Mouse (Mus musculus) olfactory bulb, adult 2 months (tissue): Measurements from ENCODE around the gene Adgrg2.

ENCODE experiments used
- CTCF ChIP-seq: fragments of 200-500 bp; IDR thresholded peaks from 2 replicates; pipeline ENCODE4 v1.5.1; 2012; ENCODE audit warnings: low read depth, mild to moderate bottlenecking, low read length, moderate library complexity; ENCODE audit not compliant: insufficient read depth
- POLR2A ChIP-seq: fragments of 200-500 bp; IDR thresholded peaks from 2 replicates; pipeline ENCODE4 v1.6.1; 2012; ENCODE audit warnings: mild to moderate bottlenecking, low read depth, low read length, moderate library complexity; ENCODE audit not compliant: insufficient read depth

DNA sequence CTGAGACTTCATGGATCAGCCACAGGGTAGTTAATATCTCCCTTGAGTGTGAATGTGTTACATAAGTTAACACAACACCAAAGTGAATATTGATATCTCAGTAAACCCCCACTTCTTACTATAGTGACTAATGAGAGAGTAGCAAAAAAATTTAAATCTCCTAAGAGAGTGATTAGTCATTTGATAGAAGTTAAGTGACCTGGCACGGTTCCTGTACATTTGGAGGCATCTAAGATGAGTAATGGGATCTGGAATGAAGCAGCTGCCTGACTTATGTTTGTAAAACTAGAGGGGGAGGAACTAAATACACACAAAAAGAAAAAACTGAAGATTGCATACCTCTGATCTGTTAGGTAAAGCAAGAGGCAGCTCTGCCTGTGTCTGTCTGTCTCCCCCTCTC, 118.6 kb downstream of the Adgrg2 start:
- TF ChIP-seq POLR2A (no peak), CTCF (no peak)
